Mouse (Mus musculus) c-Kit-negative CD71-positive TER-119-positive erythroid progenitor cells, embryonic 14.5 days (primary cell): Measurements from ENCODE around the gene Gm49673.
A peak's percentile ranks its signal among the peaks of the same experiment; 100 is the strongest.
"Not testable (repeated sequence)": the region's sequence is repeated elsewhere in the genome, so short reads cannot be mapped to it uniquely, and the experiment has no call there.

Source experiments
- DNase-seq: peaks from one replicate; pipeline ENCODE4 v3.0.0-alpha.2; 2013; ENCODE audit warnings: low read depth, low spot score

The Gm49673 gene

GRCm38 (mm10) chr17:8130849-8131248, 16.7 kb downstream of the Gm49673 start:
- DNase-seq = not testable (repeated sequence)

- DNase-seq = not testable (repeated sequence)
Observed at GRCm38 (mm10) chr17:8129578-8129977, 18.0 kb downstream of the Gm49673 start.

- not testable (repeated sequence) for DNase-seq
Observed at GRCm38 (mm10) chr17:8128326-8128993, 19.1 kb downstream of the Gm49673 start.

GRCm38 (mm10) chr17:8124586-8124985, 23.0 kb downstream of the Gm49673 start:
- DNase-seq = not testable (repeated sequence)

GRCm38 (mm10) chr17:8122974-8123373, 24.6 kb downstream of the Gm49673 start:
- not testable (repeated sequence) for DNase-seq

- not testable (repeated sequence) for DNase-seq
Observed at GRCm38 (mm10) chr17:8116928-8117327, 30.7 kb downstream of the Gm49673 start.

GRCm38 (mm10) chr17:8116378-8116777, 31.2 kb downstream of the Gm49673 start:
- DNase-seq = not testable (repeated sequence)

GRCm38 (mm10) chr17:8112199-8112598, 35.4 kb downstream of the Gm49673 start:
- DNase-seq = not testable (repeated sequence)

GRCm38 (mm10) chr17:8101297-8101609, 46.3 kb downstream of the Gm49673 start:
- DNase-seq = not testable (repeated sequence)

- DNase-seq = not testable (repeated sequence)
Observed at GRCm38 (mm10) chr17:8100405-8101296, 46.9 kb downstream of the Gm49673 start.

- DNase-seq = not testable (repeated sequence)
Observed at GRCm38 (mm10) chr17:8096199-8096598, 51.4 kb downstream of the Gm49673 start.

GRCm38 (mm10) chr17:8095653-8096052, 51.9 kb downstream of the Gm49673 start:
- DNase-seq = not testable (repeated sequence)

- DNase-seq = not testable (repeated sequence)
Observed at GRCm38 (mm10) chr17:8092537-8093526, 54.8 kb downstream of the Gm49673 start.

GRCm38 (mm10) chr17:8091320-8091719, 56.3 kb downstream of the Gm49673 start:
- DNase-seq = not testable (repeated sequence)

GRCm38 (mm10) chr17:8069847-8070246, 77.7 kb downstream of the Gm49673 start:
- not testable (repeated sequence) for DNase-seq

- not testable (repeated sequence) for DNase-seq
Observed at GRCm38 (mm10) chr17:8056637-8057138, 90.9 kb downstream of the Gm49673 start.

- not testable (repeated sequence) for DNase-seq
Observed at GRCm38 (mm10) chr17:8055919-8056589, 91.5 kb downstream of the Gm49673 start.

GRCm38 (mm10) chr17:8051247-8051646, 96.3 kb downstream of the Gm49673 start:
- DNase-seq = peak; percentile 1

- DNase-seq = not testable (repeated sequence)
Observed at GRCm38 (mm10) chr17:8050218-8050617, 97.4 kb downstream of the Gm49673 start.

- DNase-seq = not testable (repeated sequence)
Observed at GRCm38 (mm10) chr17:8046178-8046577, 101.4 kb downstream of the Gm49673 start.
